Mouse (Mus musculus): Measurements from ENCODE around the gene Rab39. TPM values are rescaled to one million over a fixed set of nuclear protein-coding genes. Genes with fewer than 3 reads are reported as not detected.

Gene Rab39
- polyA plus RNA-seq, 1 experiment from 2014 or later = 3.1 TPM

GRCm38 (mm10) chr9:53676921-53677320 is 29.1 kb downstream of the Rab39 start:
- Histone ChIP-seq H3K9ac (no peak overlapping the region), H3K36me3 (no peaks in the 10 kb centered on the region), H3K4me3 (no peak overlapping the region), H3K27me3 (no peaks in the 10 kb centered on the region), H3K27ac (no peak overlapping the region), H3K9me3 (replicated peaks) (0 out of 2 replicates have a peak, but pooled peaks cover 4% of the 10 kb centered on the region), H3K4me1 (no peaks in the 10 kb centered on the region), H3K4me2 (replicated peaks) (no peak overlapping the region)
- ATAC-seq (ENCODE audit: low FRiP score) = no peak
- 68% methylated on average over 4 of the region's 4 CpGs for WGBS

- H3K9me3 ChIP-seq (replicated peaks) = 0 out of 2 replicates have a peak, but pooled peaks cover 4% of the 10 kb centered on the region
- H3K9ac ChIP-seq = no peak overlapping the region
- H3K4me1 ChIP-seq = no peaks in the 10 kb centered on the region
- no peaks in the 10 kb centered on the region for H3K36me3 ChIP-seq
- no peak for ATAC-seq (ENCODE audit: low FRiP score)
- no peak overlapping the region for H3K4me2 ChIP-seq (replicated peaks)
- no peak overlapping the region for H3K27ac ChIP-seq
- H3K4me3 ChIP-seq = no peak overlapping the region
- no peaks in the 10 kb centered on the region for H3K27me3 ChIP-seq
- WGBS = 22% methylated on average over 3 of the region's 3 CpGs
Measured at GRCm38 (mm10) chr9:53673571-53673970, 32.5 kb downstream of the Rab39 start.

- no peak within 1 kb of the TSS for H3K4me2 ChIP-seq (replicated peaks)
- no peak for ATAC-seq (ENCODE audit: low FRiP score)
- H3K27ac ChIP-seq = no peak within 1 kb of the TSS
- peaks cover 14% of the 10 kb centered on the region for H3K4me1 ChIP-seq
- H3K4me3 ChIP-seq = no peak within 1 kb of the TSS
- H3K36me3 ChIP-seq = no peaks in the 10 kb centered on the region
- no peaks in the 10 kb centered on the region for H3K27me3 ChIP-seq
- H3K9me3 ChIP-seq (replicated peaks) = no peaks in the 10 kb centered on the region
- no peak within 1 kb of the TSS for H3K9ac ChIP-seq
- 60% methylated on average over 5 of the region's 5 CpGs for WGBS
Measured at GRCm38 (mm10) chr9:53669680-53670219, 36.3 kb downstream of the Rab39 start, which contains the start of gene Cul5. Cul5 (minus strand) TSS chr9:53670014.

- H3K4me2 ChIP-seq (replicated peaks) = peak overlapping the region; percentile 67
- peak overlapping the region; percentile 98 for H3K27ac ChIP-seq
- peaks cover 3% of the 10 kb centered on the region; the same call in 1 of the 2 replicates for H3K36me3 ChIP-seq
- no peaks in the 10 kb centered on the region for H3K9me3 ChIP-seq (replicated peaks)
- peak overlapping the region; percentile 92 for H3K4me3 ChIP-seq
- H3K27me3 ChIP-seq = no peaks in the 10 kb centered on the region
- H3K9ac ChIP-seq = peak overlapping the region; percentile 96
- H3K4me1 ChIP-seq = peaks cover 20% of the 10 kb centered on the region
- ATAC-seq (ENCODE audit: low FRiP score) = peak; percentile 97
- WGBS = under 1% methylated on average over 73 of the region's 74 CpGs
Measured at GRCm38 (mm10) chr9:53667020-53667669, 38.9 kb downstream of the Rab39 start.

- H3K4me2 ChIP-seq (replicated peaks) = peak overlapping the region; percentile 67
- H3K9me3 ChIP-seq (replicated peaks) = no peaks in the 10 kb centered on the region
- H3K36me3 ChIP-seq = peaks cover 3% of the 10 kb centered on the region; the same call in 1 of the 2 replicates
- no peaks in the 10 kb centered on the region for H3K27me3 ChIP-seq
- peaks cover 20% of the 10 kb centered on the region for H3K4me1 ChIP-seq
- WGBS = under 1% methylated on average over 28 of the region's 28 CpGs
- peak overlapping the region; percentile 96 for H3K9ac ChIP-seq
- peak overlapping the region; percentile 92 for H3K4me3 ChIP-seq
- peak overlapping the region; percentile 98 for H3K27ac ChIP-seq
- ATAC-seq (ENCODE audit: low FRiP score) = peak; percentile 54; the same call in 1 of the 2 replicates
Measured at GRCm38 (mm10) chr9:53666665-53667019, 39.4 kb downstream of the Rab39 start.

GRCm38 (mm10) chr9:53665428-53665827 is 40.6 kb downstream of the Rab39 start:
- no peaks in the 10 kb centered on the region for H3K27me3 ChIP-seq
- peak overlapping the region; percentile 67 for H3K4me2 ChIP-seq (replicated peaks)
- no peak overlapping the region for H3K27ac ChIP-seq
- peaks cover 3% of the 10 kb centered on the region; the same call in 1 of the 2 replicates for H3K36me3 ChIP-seq
- peak overlapping the region; percentile 8; the same call in 1 of the 2 replicates for H3K4me3 ChIP-seq
- no peak overlapping the region for H3K9ac ChIP-seq
- peaks cover 20% of the 10 kb centered on the region for H3K4me1 ChIP-seq
- no peaks in the 10 kb centered on the region for H3K9me3 ChIP-seq (replicated peaks)
- ATAC-seq (ENCODE audit: low FRiP score) = no peak

- Histone ChIP-seq H3K4me1 (peaks cover 20% of the 10 kb centered on the region), H3K9ac (no peak overlapping the region), H3K9me3 (replicated peaks) (no peaks in the 10 kb centered on the region), H3K4me3 (no peak overlapping the region), H3K27me3 (no peaks in the 10 kb centered on the region), H3K4me2 (replicated peaks) (peak overlapping the region; percentile 67; the same call in 1 of the 2 replicates), H3K27ac (no peak overlapping the region), H3K36me3 (peaks cover 3% of the 10 kb centered on the region; the same call in 1 of the 2 replicates)
- WGBS = 74% methylated on average over 2 of the region's 2 CpGs
- no peak for ATAC-seq (ENCODE audit: low FRiP score)
Measured at GRCm38 (mm10) chr9:53664819-53665218, 41.2 kb downstream of the Rab39 start.

GRCm38 (mm10) chr9:53634796-53635195 is 71.2 kb downstream of the Rab39 start:
- ATAC-seq (ENCODE audit: low FRiP score) = no peak

More at GRCm38 (mm10) chr9:53634796-53635195, 71.2 kb downstream of the Rab39 start:
- no peak overlapping the region for H3K9ac ChIP-seq
- 96% methylated on average over 6 of the region's 6 CpGs for WGBS
- H3K27ac ChIP-seq = no peak overlapping the region
- H3K27me3 ChIP-seq = no peaks in the 10 kb centered on the region
- no peaks in the 10 kb centered on the region for H3K9me3 ChIP-seq (replicated peaks)
- H3K4me3 ChIP-seq = no peak overlapping the region
- H3K4me2 ChIP-seq (replicated peaks) = no peak overlapping the region
- H3K4me1 ChIP-seq = no peaks in the 10 kb centered on the region
- peaks cover 72% of the 10 kb centered on the region for H3K36me3 ChIP-seq

Other genes starting within 250 kb of the Rab39 start
- 13.8 and 15.7 TPM in 2 replicates for gene Atm, start 169.5 kb downstream of the Rab39 start, polyA plus RNA-seq (2016; fragmentation: Nextera tagmentation; extraction: Ambion mirVana)
- gene Npat, start 169.2 kb downstream of the Rab39 start, polyA plus RNA-seq (2016; fragmentation: Nextera tagmentation; extraction: Ambion mirVana) = 16.2 and 20.5 TPM in 2 replicates
- 82.6 and 103 TPM in 2 replicates for gene Acat1, start 95.8 kb downstream of the Rab39 start, polyA plus RNA-seq (2016; fragmentation: Nextera tagmentation; extraction: Ambion mirVana)
- gene Cul5, start 36.2 kb downstream of the Rab39 start, polyA plus RNA-seq (2016; fragmentation: Nextera tagmentation; extraction: Ambion mirVana) = 49.1 and 49.8 TPM in 2 replicates
- 3.0 and 3.7 TPM in 2 replicates for gene Slc35f2, start 65.3 kb upstream of the Rab39 start, polyA plus RNA-seq (2016; fragmentation: Nextera tagmentation; extraction: Ambion mirVana)
- gene Sln, start 143.9 kb upstream of the Rab39 start, polyA plus RNA-seq (2016; fragmentation: Nextera tagmentation; extraction: Ambion mirVana) = 1.3 and 6.3 TPM in 2 replicates